Mouse (Mus musculus) frontal cortex, postnatal 25 days (tissue): ENCODE results near the gene Rab6b.
"Not testable (repeated sequence)": the region's sequence is repeated elsewhere in the genome, so short reads cannot be mapped to it uniquely, and the experiment has no call there.

Source experiments
- DNase-seq, 2 experiments: peaks; one replicate each; pipeline ENCODE4 v3.0.0; 2022; ENCODE audit warnings: low spot score in 2 of 2

Gene Rab6b

GRCm38 (mm10) chr9:103108341-103108798, 3.2 kb upstream of the Rab6b start:
- not testable (repeated sequence) for DNase-seq

- no peak for DNase-seq
Observed at GRCm38 (mm10) chr9:103108943-103109670, 2.5 kb upstream of the Rab6b start.

- no peak for DNase-seq
Observed at GRCm38 (mm10) chr9:103109911-103110310, 1.7 kb upstream of the Rab6b start.

DNA sequence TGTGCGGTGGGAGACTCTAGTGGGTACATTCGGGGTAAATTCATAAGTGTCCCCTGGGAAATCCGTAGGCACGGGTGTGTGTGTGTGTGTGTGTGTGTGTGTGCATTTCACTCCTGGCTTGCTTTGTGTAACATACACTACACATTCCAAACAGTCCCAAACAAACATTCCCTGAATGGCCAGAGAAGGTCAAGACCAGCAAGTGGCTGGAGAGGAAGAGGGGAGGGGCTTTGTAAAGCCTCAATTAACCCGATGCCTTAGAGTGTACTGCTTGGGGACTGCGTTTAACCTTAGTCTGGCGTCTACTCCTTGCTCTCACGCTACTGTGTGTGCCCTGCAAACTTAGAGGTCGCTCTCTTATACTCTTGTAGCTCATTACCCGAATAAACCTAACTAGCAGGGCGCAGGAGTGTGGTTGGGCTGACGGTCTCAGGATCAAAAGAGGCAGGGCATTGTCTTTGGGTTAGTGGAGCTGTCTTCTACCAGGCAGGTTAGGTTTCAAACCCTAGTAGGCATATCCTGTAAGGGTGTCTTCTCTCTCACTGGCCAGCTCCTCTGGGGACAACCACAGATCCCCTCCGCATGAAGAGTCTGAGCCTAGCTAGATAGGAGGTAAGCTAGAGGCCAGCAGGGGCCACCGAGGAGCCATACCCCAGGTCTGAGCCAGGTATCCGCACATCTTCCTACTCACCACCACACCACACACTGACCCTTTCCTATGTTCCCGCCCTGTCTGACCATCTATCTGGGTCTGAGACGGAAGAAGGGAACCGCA, 673 bp upstream of the Rab6b start:
- no peak for DNase-seq

- DNase-seq: no peak
Observed at GRCm38 (mm10) chr9:103112471-103113271, 1.1 kb downstream of the Rab6b start.

GRCm38 (mm10) chr9:103113351-103113750, 1.8 kb downstream of the Rab6b start:
- peak in 1 of 2 experiments; percentile 56 for DNase-seq

GRCm38 (mm10) chr9:103114326-103114725, 2.7 kb downstream of the Rab6b start:
- DNase-seq: no peak

DNA sequence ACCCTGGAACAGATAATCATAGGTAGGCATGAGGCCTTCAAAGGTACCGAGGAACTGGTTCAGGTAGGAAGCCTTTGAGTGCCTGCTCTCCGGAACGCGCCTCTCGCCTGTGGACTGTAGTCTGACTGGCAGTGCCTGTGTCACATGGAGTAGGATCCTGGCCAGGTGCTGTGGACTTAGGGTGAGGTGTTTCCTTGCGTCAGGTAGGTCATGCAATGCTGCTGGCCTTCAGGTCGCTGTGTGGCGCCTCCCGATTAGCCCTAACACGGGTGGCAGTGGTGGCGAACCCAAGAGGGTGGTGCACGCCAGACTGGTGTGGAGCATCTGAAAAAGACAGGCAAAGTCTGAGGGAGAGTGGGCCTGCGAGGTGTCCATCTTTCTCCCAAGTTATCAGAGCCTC, 3.3 kb downstream of the Rab6b start:
- DNase-seq: no peak

DNA sequence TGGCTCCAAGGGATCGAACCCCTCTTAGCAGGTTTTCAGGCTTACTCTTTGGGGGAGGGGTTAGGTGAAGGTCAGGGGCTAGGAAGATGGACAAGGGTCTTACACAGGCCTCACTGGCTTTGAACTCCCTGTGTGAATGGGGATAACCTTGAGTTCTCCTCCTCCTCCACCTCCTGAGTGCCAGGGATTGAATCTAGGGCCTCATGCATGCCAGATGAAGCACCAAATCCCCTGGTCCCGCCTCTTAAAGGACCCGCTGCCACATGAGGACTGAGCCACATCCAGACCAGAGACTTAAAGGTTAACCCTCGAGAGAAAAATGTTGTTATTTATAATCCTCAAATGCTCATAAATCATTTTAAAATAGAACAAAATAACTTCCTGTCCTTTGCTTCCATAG, 5.4 kb downstream of the Rab6b start:
- DNase-seq: no peak

GRCm38 (mm10) chr9:103117495-103117894, 5.9 kb downstream of the Rab6b start:
- DNase-seq: no peak

DNA sequence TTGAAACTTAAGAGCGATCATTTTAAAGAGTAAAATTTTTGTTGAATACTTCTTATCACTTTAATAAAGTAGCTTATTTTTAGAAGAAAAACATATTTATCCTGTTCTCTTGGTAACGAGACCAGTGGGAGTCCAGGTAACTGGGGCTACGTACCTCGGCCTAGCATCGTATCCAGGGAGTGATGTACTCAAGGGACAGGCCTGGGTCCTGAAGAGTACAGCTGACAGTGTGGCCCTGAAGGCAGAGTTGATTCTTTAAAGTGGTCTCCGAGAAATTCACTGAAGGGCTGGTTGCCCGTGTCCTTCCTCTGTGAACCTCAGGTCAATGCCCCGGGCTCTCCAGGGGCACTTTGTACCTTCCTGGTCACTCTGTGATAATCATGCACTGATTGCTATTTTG, 6.4 kb downstream of the Rab6b start:
- DNase-seq: no peak

- DNase-seq: no peak
Observed at GRCm38 (mm10) chr9:103118651-103119275, 7.2 kb downstream of the Rab6b start.

DNA sequence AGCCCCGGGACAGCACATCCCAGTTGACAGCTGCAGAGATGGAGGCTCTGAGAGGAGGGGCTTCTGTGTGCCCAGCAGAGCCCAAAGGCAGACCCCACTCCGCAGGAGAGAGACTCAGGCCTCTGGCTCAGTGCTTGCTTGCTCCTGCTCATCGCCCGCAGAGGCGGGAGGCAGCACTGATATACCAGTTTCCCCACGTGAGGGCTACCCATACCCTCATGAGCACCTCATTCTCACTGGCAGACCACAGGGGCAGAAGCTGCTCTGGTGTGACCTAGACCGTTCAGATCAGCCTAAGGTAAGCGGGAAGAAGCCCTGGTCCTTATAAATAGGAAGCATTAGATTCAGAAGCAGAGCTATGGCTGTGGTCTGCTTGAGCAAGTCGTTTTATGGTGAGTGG, 8.2 kb downstream of the Rab6b start:
- no peak for DNase-seq

GRCm38 (mm10) chr9:103120231-103120630, 8.6 kb downstream of the Rab6b start:
- DNase-seq: no peak

DNA sequence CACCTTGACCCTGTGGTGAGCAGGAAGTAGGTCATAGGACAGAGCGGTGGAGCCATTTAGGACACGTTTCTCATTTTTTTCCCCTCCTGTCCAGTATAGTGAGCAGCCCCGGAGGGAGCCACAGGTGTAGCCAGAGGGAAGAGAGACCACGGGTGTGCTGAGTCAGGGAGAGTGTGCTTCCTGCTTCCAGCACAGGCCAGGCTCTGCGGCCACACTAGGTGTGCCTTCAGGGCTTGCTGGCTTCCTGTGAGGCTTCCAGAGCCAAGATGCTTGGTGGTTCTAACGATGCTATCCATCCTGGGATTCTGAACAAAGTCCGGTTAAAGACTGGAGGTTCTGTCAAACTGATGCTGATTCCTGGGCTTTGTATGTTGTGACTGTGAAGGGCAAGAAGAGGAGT, 10.0 kb downstream of the Rab6b start:
- no peak for DNase-seq

- no peak for DNase-seq
Observed at GRCm38 (mm10) chr9:103124746-103125145, 13.2 kb downstream of the Rab6b start.

DNA sequence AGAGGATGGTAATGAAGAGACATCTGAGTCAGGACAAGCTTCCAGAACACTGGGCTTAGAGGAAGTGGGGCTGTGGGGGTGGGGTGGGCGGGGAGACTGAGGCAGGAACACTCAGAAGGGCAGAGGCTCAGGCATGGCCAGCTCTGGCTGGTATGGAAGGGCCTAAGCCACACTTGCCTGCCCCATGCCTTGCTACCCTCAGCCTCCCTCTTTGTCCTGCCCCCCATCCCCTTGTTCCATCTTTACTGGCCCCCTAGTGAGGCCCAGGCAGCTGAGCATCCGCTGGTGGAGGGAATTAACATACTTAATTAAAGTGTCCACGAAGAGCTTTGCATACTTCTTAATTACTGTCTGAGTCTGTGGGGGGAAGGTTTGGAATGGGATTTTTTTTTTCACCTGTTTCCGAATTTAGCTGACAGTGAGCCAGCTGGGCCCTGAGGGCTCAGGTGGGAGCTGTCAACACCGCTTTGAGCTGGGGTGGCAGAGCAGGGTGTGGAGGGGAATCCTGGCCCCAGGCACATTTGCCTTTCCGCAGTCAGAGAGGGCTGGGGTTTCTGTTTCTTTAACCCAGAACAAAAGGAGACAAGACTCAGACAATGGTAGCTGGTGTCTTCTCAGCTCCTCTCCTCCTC, 22.0 kb downstream of the Rab6b start:
- no peak for DNase-seq

GRCm38 (mm10) chr9:103134450-103135030, 23.0 kb downstream of the Rab6b start:
- DNase-seq: peak in 1 of 2 experiments; percentile 34

DNA sequence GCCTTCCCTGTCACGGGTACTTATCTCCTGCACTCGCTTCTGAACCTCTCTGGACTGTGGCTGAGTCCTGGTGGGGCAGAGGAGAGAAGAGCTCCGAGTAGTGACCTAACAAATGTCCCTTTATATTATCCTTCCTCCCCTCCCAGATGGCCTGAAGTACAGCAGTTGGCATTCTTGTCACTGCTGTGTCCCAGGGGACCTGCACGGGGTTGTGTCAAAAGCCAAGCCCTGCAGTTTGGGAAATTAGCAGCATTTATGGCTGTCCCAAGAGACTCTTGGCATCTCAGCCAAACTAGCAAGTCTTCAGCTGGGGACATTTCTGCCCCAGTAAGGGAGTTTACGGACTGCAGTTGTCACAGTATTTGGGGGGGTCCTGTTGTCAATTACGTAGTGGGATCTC, 27.9 kb downstream of the Rab6b start:
- no peak for DNase-seq

DNA sequence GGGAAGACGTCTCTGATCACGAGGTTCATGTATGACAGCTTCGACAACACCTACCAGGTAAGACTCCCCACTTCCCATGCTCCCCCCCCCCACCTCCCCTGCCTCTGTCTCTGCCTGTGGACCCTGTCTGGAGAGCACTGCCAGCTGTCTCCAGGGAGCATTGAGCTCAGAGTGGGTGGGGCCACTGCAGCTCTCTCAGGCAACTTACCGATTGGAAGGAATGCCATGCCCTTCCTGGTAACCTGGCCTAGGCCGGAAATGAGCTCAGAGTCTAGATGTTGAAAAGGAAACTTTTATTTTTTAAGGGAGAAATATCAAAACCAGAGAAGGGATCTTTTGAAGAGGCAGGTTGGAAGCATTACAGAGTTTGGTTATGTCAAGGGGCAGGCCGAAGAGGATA, 28.8 kb downstream of the Rab6b start:
- no peak for DNase-seq

DNA sequence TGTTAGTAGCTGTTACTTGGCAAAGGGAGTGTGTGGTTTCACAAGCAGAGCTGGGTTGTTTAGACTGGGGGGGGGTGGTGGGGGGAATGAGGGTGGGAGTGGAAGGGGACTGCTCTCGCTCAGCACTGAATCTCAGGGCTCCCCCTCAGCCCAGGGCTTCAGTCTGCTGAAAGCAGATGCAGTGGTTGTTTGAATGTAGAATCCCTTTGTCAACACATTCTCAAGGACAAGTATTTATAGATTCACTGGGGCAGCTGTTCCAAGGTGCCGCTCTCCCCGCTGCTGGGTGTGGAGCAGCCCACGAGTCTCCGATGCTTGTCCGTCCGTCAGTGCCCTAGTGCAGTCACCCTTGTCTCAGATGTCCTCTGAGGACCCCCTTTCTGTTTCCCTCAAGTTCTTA, 29.7 kb downstream of the Rab6b start:
- DNase-seq: no peak
